Mouse (Mus musculus) cerebellum, adult 18-20 months (tissue): Measurements from ENCODE around the gene Fbxw15.
A peak's percentile ranks its signal among the peaks of the same experiment; 100 is the strongest.
"Not testable (repeated sequence)": the region's sequence is repeated elsewhere in the genome, so short reads cannot be mapped to it uniquely, and the experiment has no call there.

Experiments
- DNase-seq, 2 experiments: peaks; one replicate each; pipeline ENCODE4 v3.0.0; 2021

Fbxw15 gene

GRCm38 (mm10) chr9:109568162-109568561 lies at the start of gene Fbxw15:
TSS of gene Fbxw15 (minus strand) at chr9:109568262.
- DNase-seq, result not testable (repeated sequence)

DNA sequence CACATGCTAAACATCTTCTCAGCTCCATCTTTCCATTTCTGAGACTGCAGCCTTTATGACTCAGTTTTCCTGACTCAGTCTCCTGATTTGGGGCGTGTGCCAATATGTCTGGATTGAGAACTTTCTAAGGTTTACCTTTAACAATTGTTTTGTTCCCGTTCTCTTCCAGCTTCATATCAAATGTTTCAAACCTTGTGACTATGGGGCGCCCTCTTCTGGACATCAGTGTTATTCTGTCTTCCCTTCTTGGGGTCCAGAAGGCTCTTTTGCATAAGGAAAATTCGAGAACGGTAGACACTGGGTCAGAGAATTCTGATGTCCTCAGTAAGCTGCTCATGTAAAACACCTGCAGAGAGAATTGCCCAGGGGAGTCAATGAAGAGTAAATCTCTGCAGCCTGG lies 38.8 kb upstream of the Fbxw15 start:
- peak; percentile 9 to 14 for DNase-seq

- DNase-seq, result not testable (repeated sequence)
Observed at GRCm38 (mm10) chr9:109602128-109602527, 34.1 kb upstream of the Fbxw15 start.

DNA sequence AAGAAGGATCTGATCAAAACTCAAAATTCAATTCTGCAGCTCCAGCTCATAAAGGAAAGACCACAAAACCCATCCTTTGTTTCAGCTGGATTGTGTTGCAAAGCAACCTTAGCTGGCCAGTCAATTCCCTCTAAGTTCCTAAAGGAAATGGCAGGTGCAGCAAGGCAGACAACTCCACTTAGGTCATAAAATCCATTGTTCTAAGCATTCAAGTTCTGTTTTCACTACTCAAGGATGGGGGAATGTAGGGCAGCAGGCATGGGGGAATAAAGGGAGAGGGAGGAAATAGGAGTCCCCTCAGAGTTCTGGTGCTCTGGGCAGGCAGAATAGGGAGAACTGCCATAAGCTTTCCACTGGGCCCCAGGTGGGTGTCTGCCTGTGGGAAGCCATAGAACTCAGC lies 29.2 kb upstream of the Fbxw15 start:
- no peak for DNase-seq

DNA sequence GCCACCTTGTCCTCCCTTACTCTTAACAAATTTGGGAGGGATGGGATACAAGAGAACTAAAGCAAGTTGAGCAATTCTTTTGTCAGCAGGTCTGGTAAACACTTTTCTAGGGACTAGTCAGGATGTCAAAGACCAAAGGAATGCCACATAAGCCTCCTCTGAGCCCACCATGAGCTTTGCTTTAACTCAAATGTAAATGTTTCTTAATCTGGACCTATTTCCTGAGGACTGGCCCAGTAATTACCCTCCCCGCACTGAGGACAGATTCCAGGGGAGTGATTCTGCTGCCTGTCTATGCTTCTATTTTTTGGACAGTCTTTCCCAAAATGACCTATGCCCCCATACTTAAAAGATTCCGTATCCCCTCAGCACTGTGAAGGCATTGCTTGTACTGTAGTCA lies 26.8 kb upstream of the Fbxw15 start:
- no peak for DNase-seq

- DNase-seq, result no peak
Observed at GRCm38 (mm10) chr9:109565546-109565945, 2.5 kb downstream of the Fbxw15 start.

GRCm38 (mm10) chr9:109562106-109562505 lies 6.0 kb downstream of the Fbxw15 start:
- not testable (repeated sequence) for DNase-seq

- DNase-seq, result no peak
Observed at GRCm38 (mm10) chr9:109552483-109552882, 15.6 kb downstream of the Fbxw15 start.

- DNase-seq, result not testable (repeated sequence)
Observed at GRCm38 (mm10) chr9:109549666-109550065, 18.4 kb downstream of the Fbxw15 start.

GRCm38 (mm10) chr9:109523385-109524064 lies 44.5 kb downstream of the Fbxw15 start:
- no peak for DNase-seq
